Mouse (Mus musculus): ENCODE measurements at regions not wholly inside any gene's neighbourhood (a gene's known extent, or its start where the extent isn't known, plus 50 kb on each side); places are given as distances from the start of the nearest gene placed in this dataset.

DNA sequence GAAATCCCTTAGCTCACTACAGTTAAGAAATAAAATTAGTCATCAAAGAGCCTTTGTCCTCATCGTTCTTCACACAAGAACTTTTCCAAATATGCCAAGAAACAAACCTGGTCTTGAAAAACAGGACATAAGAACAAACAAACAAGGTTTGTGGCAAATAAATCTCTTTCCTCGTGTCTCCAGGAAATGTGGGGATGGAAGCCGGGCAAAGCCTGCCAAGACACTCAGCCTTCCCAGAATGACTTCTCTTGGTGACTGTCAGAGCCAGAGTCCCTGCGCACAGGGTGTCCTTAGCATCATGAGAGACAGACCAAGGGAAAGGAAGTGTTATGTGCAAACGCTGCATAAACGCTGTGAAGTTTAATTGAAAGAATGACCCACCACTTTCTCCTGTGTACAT is 147.2 kb downstream of the Foxo1 start:
- TF ChIP-seq CTCF (IDR thresholded peaks at IDR 0.05; ENCODE audit: low read depth) = no peak
- no peak for TF ChIP-seq EP300 (IDR thresholded peaks at IDR 0.05; ENCODE audit: low read depth)

All from liver, postnatal 0 days (tissue).